Mouse (Mus musculus) kidney, postnatal 25 days (tissue): ENCODE results near the gene Afap1.

Experiments
- DNase-seq, 2 experiments: peaks; one replicate each; pipeline ENCODE4 v3.0.0; 2021; ENCODE audit warnings: mixed read lengths in 2 of 2

Gene Afap1

GRCm38 (mm10) chr5:35935939-35936338 is 42.8 kb downstream of the Afap1 start:
- no peak for DNase-seq

GRCm38 (mm10) chr5:35938249-35939223 is 45.4 kb downstream of the Afap1 start:
- no peak for DNase-seq

GRCm38 (mm10) chr5:35939958-35940357 is 46.8 kb downstream of the Afap1 start:
- DNase-seq, result no peak

GRCm38 (mm10) chr5:35943541-35943940 is 50.4 kb downstream of the Afap1 start:
- peak; percentile 29 to 52 for DNase-seq

GRCm38 (mm10) chr5:35946841-35947240 is 53.7 kb downstream of the Afap1 start:
- DNase-seq, result no peak

- DNase-seq, result no peak
These were observed 54.3 kb downstream of the Afap1 start for GRCm38 (mm10) chr5:35947427-35947826.

- DNase-seq, result peak; percentile 29 to 64
These were observed 55.3 kb downstream of the Afap1 start for GRCm38 (mm10) chr5:35948225-35948975.

- no peak for DNase-seq
These were observed 55.9 kb downstream of the Afap1 start for GRCm38 (mm10) chr5:35949061-35949460.

- DNase-seq, result no peak
These were observed 57.4 kb downstream of the Afap1 start for GRCm38 (mm10) chr5:35950504-35950903.

- DNase-seq, result peak in 1 of 2 experiments; percentile 29
These were observed 61.1 kb downstream of the Afap1 start for GRCm38 (mm10) chr5:35954055-35954718.

- DNase-seq, result no peak
These were observed 63.1 kb downstream of the Afap1 start for GRCm38 (mm10) chr5:35956268-35956667.

- DNase-seq, result peak in 1 of 2 experiments; percentile 53
These were observed 65.6 kb downstream of the Afap1 start for GRCm38 (mm10) chr5:35958681-35959080.

- no peak for DNase-seq
These were observed 67.0 kb downstream of the Afap1 start for GRCm38 (mm10) chr5:35960168-35960567.

- peak in 1 of 2 experiments; percentile 31 for DNase-seq
These were observed 68.2 kb downstream of the Afap1 start for GRCm38 (mm10) chr5:35961271-35961670.

GRCm38 (mm10) chr5:35963635-35964034 is 70.5 kb downstream of the Afap1 start:
- no peak for DNase-seq

- no peak for DNase-seq
These were observed 71.9 kb downstream of the Afap1 start for GRCm38 (mm10) chr5:35965036-35965435.

GRCm38 (mm10) chr5:35969857-35970256 is 76.7 kb downstream of the Afap1 start:
- no peak for DNase-seq

GRCm38 (mm10) chr5:35970380-35971105 is 77.4 kb downstream of the Afap1 start:
- peak; percentile 55 to 61 for DNase-seq

- peak; percentile 76 to 81 for DNase-seq
These were observed 78.9 kb downstream of the Afap1 start for GRCm38 (mm10) chr5:35971841-35972578.

GRCm38 (mm10) chr5:35972739-35973138 is 79.6 kb downstream of the Afap1 start:
- no peak for DNase-seq

GRCm38 (mm10) chr5:35973800-35974199 is 80.7 kb downstream of the Afap1 start:
- DNase-seq, result peak; percentile 86 to 88

- no peak for DNase-seq
These were observed 81.1 kb downstream of the Afap1 start for GRCm38 (mm10) chr5:35974265-35974664.
